Mouse (Mus musculus): ENCODE results near the gene Wdr41.

Gene Wdr41

DNA sequence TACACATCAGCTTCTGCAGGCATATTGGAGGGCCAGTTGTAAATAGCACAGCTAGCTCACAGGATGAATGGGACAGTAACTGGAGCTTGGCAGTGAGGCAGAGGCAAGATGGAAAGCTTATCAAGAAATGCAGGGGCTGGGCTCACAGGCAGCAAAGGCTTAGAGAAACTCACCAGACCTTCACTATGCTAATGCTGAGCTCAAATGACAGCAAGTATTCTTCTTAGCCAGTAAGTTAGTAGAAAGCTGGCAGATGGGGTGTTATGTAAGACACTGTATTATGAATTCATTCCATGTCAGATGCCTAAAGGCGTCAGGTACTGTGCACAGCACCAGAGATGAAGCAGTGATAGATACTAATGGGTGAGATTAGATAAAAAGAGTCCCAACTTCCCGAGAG lies 58.6 kb downstream of the Wdr41 start:
- no peak for DNase-seq (ENCODE audit: low read depth, low spot score)

DNA sequence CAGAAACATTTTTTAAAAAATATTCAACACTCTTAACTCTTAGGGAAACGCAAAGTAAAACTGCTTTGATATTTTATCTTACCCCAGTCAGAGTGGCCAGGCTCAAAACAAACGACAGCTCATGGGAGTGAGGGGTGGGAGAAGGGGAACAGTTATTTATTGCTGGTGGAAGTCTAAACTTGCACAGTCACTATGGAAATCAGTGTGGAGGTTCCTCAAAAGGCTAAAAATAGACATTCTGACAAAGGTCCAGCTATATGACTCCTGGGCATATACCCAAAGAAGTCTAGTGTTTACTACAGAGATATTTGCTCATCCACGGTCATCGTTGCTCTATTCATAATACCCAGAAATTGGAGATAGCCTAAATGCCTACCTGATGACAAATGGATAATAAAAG lies 62.1 kb downstream of the Wdr41 start:
- DNase-seq (ENCODE audit: low read depth, low spot score): no peak

DNA sequence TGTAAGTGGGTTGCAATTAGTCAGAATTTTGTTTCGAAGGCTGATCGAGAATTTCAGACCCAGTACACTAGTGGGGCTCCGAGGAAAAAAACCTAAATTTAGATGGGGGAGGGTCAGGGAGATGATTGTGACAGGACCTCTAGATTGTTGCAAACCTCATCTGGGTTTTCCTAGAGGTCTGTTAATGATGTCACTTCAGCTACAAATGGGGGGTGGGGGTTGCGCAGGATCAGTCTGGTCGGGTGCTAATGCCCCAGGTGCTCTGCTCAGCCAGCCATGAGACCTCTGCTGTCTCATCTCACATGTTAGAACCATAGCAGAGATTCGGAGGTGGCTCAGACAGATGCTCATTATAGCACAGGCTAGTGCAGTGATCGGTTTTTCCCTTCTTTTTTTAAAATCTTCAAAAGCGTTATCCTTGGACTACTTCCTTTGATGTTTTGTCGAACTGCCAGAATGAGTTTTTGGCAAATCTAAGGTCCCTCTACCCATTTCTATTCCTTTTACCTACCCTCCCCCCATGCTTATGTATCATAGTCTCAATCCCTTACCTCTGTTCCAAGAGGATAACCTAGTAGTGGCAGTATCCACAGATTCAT lies 64.1 kb downstream of the Wdr41 start:
- DNase-seq (ENCODE audit: low read depth, low spot score): no peak

DNA sequence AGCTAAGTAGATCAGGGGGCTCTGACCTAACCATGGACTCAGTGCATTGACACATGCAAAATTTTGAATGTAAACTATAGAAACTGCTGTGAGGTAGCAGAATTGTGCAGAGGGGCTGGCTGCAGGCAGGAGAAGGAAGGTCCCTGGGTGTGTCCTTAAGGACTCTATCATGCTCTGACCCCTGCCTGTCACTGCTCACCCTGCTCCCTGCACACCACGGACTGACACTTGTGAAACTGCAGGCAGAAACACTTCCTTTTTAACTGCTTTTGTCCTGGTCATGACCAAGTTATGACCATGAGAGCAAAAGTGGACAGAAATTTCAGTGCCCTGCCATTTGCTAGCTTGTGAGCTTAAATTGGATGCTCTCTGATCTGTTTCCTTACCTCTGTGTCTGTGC lies 68.0 kb downstream of the Wdr41 start:
- DNase-seq (ENCODE audit: low read depth, low spot score): no peak

DNA sequence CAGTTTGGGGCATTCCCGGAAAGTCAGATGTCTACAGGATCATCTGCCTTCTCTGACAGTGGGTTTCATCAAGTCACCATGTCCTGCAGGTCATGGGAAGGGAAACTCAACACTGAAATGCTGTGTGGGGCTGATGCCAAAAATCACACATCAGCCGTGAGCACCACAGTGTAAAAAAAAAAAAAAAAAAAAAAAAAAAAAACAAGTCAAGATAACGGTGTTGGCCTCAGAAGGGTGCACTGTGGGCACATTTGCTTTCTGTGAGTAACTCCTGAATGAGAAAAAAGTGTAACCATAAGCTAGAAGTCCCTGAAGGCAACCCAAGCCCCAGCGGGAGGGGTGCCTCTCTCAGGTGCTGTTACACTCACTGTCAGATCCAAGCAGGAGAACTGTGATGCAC lies 74.3 kb downstream of the Wdr41 start:
- no peak for DNase-seq (ENCODE audit: low read depth, low spot score)

DNA sequence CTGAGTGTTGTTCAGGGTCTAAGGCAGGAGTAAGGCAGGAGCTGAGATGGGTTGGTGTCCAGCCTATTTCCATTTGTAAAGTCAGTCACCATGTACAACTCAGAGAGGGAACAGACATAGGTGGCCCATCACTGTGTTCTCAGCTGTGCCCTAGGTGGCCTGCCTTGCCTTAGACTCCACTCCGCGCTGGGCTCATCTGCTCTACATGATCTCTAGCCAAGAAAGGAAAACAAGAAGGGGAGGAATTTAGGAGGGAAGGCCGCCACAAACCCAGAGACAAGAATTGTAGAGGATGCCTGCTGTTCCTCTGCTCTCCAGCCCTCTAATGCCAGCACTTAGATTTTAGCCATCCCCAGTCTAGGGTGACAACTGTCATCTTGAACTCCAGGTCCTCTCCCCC lies 76.3 kb downstream of the Wdr41 start:
- DNase-seq (ENCODE audit: low read depth, low spot score): no peak

DNA sequence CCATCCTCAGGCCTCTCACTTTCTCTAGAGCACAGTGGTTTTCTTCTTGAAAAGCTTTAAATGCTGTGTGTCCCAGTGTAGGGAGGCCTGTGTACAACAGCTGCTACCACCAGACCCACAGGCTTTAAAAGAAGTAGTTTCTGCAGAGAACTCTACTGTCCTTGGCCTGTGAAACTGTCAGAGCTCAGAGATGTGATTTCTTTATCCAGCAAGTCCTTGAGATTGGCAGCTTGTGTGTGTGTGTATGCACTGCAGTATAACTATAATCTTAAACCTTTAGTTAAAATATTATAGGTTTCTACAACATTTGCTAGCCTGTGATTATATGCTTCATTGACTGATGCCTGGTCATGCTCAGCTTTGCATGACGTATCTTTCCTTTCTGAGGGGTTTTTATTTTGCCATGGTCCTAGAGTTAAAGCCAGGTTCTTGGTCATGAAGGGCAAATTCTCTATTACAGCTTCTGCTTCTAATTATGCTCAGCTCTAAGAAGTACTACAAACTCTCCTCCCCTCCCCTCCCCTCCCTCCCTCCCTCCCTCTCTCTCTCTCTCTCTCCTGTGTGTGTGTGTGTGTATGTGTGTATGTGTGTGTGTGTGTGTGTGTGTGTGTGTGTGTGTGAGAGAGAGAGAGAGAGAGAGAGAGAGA lies 79.7 kb downstream of the Wdr41 start:
- DNase-seq (ENCODE audit: low read depth, low spot score): no peak

DNA sequence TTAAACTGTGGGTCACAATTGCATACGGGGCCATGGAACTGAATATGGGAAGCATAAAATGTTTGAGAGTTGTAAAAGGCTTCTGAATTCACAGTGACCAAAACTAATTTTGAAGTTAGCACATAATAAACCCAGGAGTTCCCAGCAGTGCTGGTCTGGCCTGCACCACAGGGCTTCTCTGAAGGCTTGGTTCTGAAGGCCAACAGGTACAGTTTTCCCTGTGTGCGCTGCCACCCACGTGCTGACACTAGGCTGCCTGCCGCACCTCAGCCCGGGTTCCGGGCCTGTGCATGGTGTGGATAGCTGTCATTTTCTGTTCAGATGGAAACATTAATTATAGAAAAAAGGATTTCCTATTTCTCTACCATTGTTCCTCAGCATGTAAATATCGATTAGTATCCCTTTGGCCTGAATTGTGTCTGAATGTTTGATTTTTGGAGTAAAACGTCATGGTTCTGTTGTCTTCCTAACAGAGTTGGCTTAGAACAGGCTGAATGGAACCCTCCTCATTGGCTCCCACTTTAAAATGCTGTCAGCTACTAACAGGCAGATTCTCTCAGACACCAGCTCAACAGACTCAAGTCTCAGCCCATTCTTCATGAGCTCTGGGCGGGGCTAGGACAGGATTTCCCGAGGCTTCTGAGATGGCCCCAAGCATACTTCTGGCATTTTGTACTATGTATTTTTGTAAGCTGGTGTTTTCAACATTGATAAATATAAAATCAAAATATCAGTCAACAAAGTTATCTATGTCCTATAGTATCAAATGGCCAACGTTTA lies 80.5 kb downstream of the Wdr41 start:
- no peak for DNase-seq (ENCODE audit: low read depth, low spot score)

DNA sequence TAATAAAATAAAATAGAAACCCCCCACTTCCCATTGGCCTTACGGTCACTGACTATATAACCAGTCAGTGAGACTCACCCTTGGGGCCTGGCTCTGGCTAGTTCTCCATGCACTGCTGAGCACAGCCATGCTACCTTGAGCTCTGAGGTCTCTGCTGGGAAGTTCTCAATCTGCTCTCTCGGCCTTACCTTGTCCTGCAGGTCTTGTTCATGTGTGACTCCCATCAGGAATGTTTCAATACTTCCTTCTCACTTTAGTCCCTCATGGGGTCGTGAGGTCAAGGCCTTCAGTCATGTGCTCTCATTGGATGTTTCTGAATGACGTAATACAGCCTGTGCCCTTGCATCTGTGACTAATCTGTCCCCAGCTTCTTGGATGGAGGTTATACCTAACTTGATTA lies 82.7 kb downstream of the Wdr41 start:
- DNase-seq (ENCODE audit: low read depth, low spot score): no peak

DNA sequence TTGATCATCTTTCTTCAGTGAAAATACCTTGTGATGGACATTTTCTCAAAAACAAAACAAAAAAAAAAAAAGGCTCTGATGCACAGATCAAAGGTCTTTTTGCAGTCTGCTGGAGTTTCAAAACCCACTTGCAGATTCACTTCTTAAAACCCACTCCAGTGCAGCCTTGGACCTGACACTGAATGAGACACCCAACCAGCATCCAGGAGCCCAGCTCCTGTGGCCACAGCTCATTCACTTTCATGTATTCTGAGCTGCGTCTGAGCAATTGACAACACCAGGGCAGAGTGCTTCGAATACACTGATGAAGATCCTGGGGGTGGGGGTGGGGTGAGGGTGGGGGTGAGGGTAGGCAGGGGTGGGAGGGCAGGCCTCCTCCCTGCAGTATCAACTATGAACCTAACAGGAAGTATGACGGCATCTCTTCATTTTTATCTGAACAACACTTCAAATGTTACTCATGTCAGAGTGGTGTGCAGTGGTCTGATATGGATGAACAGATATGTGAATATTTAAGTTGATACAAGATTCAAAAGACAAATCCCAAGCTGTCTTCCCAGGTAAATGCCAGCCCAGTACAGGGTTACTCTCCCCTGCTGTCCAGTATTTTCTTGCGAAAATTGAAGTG lies 87.4 kb downstream of the Wdr41 start:
- no peak for DNase-seq (ENCODE audit: low read depth, low spot score)

DNA sequence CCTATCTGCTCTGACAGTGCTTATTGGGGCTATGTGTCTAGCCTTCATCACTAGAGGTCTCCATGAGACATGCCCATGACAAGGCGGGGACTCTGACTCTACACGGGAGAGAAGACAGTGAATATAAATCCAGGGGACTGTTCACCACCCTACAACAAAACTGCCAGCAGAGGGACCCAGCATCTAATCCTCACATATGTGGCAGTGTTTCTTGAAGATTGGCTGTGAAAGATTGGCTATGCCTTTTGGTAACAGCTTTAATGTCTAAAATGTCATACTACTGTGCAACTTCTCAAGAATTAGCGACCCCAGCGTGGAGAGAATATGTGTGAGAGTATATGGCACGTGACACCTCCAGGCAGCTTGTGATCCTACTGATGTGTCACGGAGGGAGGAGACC lies 91.7 kb downstream of the Wdr41 start:
- peak; percentile 30 for DNase-seq (ENCODE audit: low read depth, low spot score)

DNA sequence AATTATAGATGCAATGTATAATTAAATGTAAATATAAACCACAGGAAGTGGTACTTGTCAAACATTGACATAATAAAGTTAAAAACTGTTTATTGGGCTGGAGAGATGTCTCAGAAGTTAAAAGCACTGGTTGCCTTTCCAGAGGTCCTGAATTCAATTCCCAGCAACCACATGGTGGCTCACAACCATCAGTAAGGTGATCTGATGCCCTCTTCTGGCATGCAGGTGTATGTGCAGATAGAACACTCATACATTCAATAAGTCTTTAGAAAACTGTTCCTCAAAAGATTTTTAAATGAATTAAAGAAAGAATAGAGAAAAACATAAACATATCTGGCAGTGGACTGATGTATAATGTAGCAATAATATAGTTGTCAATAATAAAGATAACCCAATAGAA lies 94.1 kb downstream of the Wdr41 start:
- peak; percentile 49 for DNase-seq (ENCODE audit: low read depth, low spot score)

All from R1 (cell line).